Mouse (Mus musculus): ENCODE data around the gene Try10.
"Not testable (repeated sequence)": the region's sequence is repeated elsewhere in the genome, so short reads cannot be mapped to it uniquely, and the experiment has no call there.

Gene Try10

DNA sequence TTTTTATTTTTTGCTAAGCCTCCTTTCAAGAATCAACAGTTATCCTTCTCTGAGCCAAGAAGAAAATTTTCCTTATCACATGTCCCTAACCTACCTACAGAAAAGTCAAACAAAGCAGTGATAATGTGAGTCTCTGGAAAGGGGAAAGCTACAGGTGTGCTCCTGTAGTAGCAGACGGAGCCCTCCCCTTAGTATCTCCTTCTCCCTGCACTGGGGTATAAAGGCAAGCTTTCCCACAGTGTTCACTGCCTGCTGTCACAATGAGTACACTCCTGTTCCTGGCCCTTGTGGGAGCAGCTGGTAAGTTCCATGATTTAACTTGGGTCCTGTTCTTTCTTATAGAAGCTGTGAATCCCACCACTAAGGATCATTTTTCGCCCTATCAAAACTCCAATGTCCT is at the start of gene Try10:
Gene Try10, plus strand, starts transcription at position 174 of the 400 bp plus-strand sequence.
- no peak for DNase-seq (ENCODE audit: low read depth, low spot score)

DNA sequence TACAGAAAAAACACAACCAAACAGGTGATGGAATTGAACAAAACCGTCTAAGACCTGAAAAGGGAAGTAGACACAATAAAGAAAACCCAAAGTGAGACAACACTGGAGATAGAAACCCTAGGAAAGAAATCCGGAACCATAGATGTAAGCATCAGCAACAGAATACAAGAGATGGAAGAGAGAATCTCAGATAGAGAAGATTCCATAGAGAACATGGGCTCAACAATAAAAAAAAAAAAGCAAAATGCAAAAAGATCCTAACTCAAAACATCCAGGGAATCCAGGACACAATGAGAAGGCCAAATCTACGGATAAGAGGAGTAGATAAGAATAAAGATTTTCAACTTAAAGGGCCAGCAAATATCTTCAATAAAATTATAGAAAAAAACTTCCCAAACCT is 37.2 kb upstream of the Try10 start, which contains the start of gene Try5:
Gene Try5, minus strand, starts transcription at position 101 of the 400 bp plus-strand sequence.
- DNase-seq (ENCODE audit: low read depth, low spot score) = not testable (repeated sequence)

DNA sequence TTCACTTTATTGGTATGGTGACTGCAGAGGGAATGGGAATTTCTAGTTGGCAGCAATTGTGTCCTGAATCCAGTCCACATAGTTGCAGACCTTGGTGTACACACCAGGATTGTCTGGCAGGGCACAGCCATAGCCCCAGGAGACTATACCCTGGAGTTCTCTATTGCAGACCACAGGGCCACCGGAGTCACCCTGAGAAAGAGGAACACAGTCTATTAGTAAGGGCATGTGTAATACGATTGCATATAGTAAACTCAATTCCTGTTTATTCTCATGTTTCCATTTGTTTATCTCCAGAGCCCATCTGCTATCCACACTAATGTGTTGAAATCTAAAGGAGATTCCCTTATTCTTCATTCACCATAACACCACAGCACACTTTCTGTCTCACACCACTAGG is 19.9 kb downstream of the Try10 start:
- not testable (repeated sequence) for DNase-seq (ENCODE audit: low read depth, low spot score)

DNA sequence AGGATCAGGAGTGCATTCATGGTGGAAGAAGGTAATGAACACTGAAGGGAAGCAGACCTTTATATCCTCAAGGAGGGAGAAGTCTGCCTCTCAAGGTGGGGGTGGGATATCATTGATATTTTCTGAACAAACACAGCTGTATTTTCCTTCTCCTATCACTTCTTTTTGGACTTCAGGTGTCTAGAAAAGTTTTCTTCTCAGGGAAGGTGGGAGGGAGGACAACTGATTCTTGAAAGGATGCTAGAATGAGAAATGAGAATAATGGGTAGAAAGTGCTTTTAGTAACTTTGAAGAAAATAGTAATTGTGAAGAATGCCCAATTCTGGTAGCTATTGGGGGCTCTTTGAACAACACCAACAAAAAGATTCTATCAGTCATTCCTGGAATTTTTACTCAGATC is 23.7 kb downstream of the Try10 start, which contains the start of gene Prss3:
Gene Prss3, minus strand, starts transcription at position 101 of the 400 bp plus-strand sequence.
- DNase-seq (ENCODE audit: low read depth, low spot score) = not testable (repeated sequence)

DNA sequence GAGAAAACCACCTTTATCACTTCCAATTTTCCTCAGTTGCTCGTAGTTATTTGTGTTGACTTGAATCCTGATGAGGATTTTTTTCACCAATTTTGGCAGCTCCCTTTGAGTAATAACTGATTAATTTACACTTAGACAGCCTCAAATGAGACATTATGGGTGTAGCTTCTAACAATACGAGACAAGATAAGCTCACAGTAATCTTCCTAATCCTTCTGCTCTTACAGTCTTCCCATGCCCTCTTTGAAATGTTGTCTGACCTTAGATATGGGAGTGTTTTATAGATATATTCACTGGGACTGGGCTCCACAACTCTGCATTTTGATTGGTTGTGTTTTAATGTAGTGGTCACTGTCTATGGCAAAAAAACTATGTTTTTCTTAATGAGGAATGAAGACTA is 32.9 kb downstream of the Try10 start:
- DNase-seq (ENCODE audit: low read depth, low spot score) = no peak

DNA sequence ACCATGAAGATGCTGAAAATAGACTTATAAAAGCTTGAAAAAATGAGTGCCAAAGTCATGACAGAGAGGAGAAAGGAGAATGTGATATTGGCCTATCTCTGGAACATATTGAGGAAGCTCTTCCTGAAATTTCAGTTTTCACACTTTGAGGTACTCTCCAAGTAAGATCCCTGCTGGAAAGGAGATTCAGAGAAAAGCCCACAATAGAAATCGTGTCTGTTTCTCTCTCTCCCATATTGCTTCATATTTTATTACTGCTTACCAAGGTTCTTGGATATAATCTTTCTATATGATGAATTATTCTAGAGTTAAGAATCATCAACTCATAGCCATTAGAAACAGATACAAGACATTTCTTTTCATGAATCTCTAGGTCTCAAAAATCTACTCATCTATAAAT is 37.7 kb downstream of the Try10 start:
- not testable (repeated sequence) for DNase-seq (ENCODE audit: low read depth, low spot score)

DNA sequence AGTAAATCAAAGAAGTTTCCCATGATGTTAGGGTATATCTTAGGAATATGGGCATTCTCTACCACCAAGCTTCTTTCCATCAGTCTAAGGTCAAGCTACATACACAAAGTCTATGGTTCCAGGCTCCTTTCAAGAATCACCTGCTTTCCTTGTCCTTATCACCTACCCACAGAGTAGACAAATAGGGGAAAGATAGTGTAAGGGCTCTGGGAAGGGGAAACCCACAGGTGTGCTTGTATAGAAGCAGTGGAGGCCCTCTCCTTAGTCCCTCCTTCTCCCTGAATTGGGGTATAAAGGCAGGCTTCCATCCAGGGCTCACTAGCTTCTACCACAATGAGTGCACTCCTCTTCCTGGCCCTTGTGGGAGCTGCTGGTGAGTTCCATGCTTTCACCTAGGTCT is 38.2 kb downstream of the Try10 start, which contains the start of gene Gm5771:
Gene Gm5771, plus strand, starts transcription at position 301 of the 400 bp plus-strand sequence.
- DNase-seq (ENCODE audit: low read depth, low spot score) = not testable (repeated sequence)
